Mouse (Mus musculus) midbrain, embryonic 14.5 days (tissue): ENCODE measurements at regions not wholly inside any gene's neighbourhood (a gene's known extent, or its start where the extent isn't known, plus 50 kb on each side); places are given as distances from the start of the nearest gene placed in this dataset.

ENCODE experiments used
- ATAC-seq: fragments of 200-750 bp; cut with Nextera tagmentation; 2 replicates; pipeline ENCODE4 v1.8.0; 2017; ENCODE audit warnings: moderate number of reproducible peaks, moderate library complexity; ENCODE audit not compliant: low FRiP score, low TSS enrichment
- DNase-seq: peaks from one replicate; pipeline ENCODE4 v3.0.0-alpha.2; 2015
- H3K27ac ChIP-seq: fragments of 300-500 bp; sonication (generic); replicated peaks from 2 replicates; pipeline ENCODE4 v1.5.1; 2014; ENCODE audit warnings: mild to moderate bottlenecking, low read depth, low read length, moderate library complexity
- H3K27me3 ChIP-seq: fragments of 300-500 bp; sonication (generic); 2 replicates; pipeline ENCODE4 v1.6.1; 2014; ENCODE audit warnings: low read length, control low read depth, mixed read lengths; ENCODE audit not compliant: control insufficient read depth, insufficient read depth
- H3K36me3 ChIP-seq: fragments of 300-500 bp; sonication (generic); 2 replicates; pipeline ENCODE4 v1.6.1; 2014; ENCODE audit warnings: low read length, control low read depth; ENCODE audit not compliant: control insufficient read depth, insufficient read depth
- H3K4me1 ChIP-seq: fragments of 300-500 bp; sonication (generic); 2 replicates; pipeline ENCODE4 v1.6.1; 2014; ENCODE audit warnings: mild to moderate bottlenecking, antibody characterized with exemption, low read length, control low read depth; ENCODE audit not compliant: control insufficient read depth, insufficient read depth
- H3K4me2 ChIP-seq: fragments of 300-500 bp; sonication (generic); 2 replicates; pipeline ENCODE4 v1.6.1; 2014; ENCODE audit warnings: mild to moderate bottlenecking, low read length, moderate library complexity
- H3K4me3 ChIP-seq: fragments of 300-500 bp; sonication (generic); replicated peaks from 2 replicates; pipeline ENCODE4 v1.5.1; 2014; ENCODE audit warnings: low read depth, low read length
- H3K9ac ChIP-seq: fragments of 300-500 bp; sonication (generic); replicated peaks from 2 replicates; pipeline ENCODE4 v1.6.1; 2014; ENCODE audit warnings: mild to moderate bottlenecking, low read length, moderate library complexity
- H3K9me3 ChIP-seq: fragments of 300-500 bp; sonication (generic); 2 replicates; pipeline ENCODE4 v1.6.1; 2016; ENCODE audit warnings: low read length, control low read depth, mixed read lengths; ENCODE audit not compliant: control insufficient read depth
- WGBS: fragments of 180-500 bp; shearing (Covaris S2); extraction: QIAGEN DNeasy Blood & Tissue Kit; methylation state at CpG from one replicate; pipeline ENCODE4 v1.1.7; 2014; 5-methylcytosine and 5-hydroxymethylcytosine counted together

GRCm38 (mm10) chr6:25429047-25429446, 261.5 kb downstream of the Gpr37 start:
- H3K4me2 ChIP-seq: no peak overlapping the region
- H3K27ac ChIP-seq: no peak overlapping the region
- no peak for DNase-seq
- H3K9me3 ChIP-seq: no peaks in the 10 kb centered on the region
- no peaks in the 10 kb centered on the region for H3K27me3 ChIP-seq
- no peak overlapping the region for H3K4me3 ChIP-seq
- H3K4me1 ChIP-seq: no peaks in the 10 kb centered on the region
- H3K36me3 ChIP-seq: no peaks in the 10 kb centered on the region
- H3K9ac ChIP-seq: no peak overlapping the region
- 90% methylated on average over 4 of the region's 4 CpGs for WGBS
- ATAC-seq: no peak

GRCm38 (mm10) chr6:25418820-25419219, 271.7 kb downstream of the Gpr37 start:
- Histone ChIP-seq H3K9me3 (no peaks in the 10 kb centered on the region), H3K4me1 (no peaks in the 10 kb centered on the region), H3K27me3 (no peaks in the 10 kb centered on the region), H3K9ac (no peak overlapping the region), H3K27ac (no peak overlapping the region), H3K4me3 (no peak overlapping the region), H3K4me2 (no peak overlapping the region), H3K36me3 (no peaks in the 10 kb centered on the region)
- WGBS: 89% methylated on average over 2 of the region's 2 CpGs
- DNase-seq (no peak), ATAC-seq (no peak)

GRCm38 (mm10) chr6:25389841-25390240, 300.7 kb downstream of the Gpr37 start:
- H3K4me1 ChIP-seq: no peaks in the 10 kb centered on the region
- no peak for DNase-seq
- H3K36me3 ChIP-seq: no peaks in the 10 kb centered on the region
- H3K27ac ChIP-seq: no peak overlapping the region
- 54% methylated on average over 4 of the region's 4 CpGs for WGBS
- H3K27me3 ChIP-seq: no peaks in the 10 kb centered on the region
- no peak overlapping the region for H3K4me3 ChIP-seq
- no peak overlapping the region for H3K4me2 ChIP-seq
- no peak overlapping the region for H3K9ac ChIP-seq
- H3K9me3 ChIP-seq: no peaks in the 10 kb centered on the region
- ATAC-seq: no peak
